Mouse (Mus musculus) stomach, embryonic 15.5 days (tissue): ENCODE measurements around the gene Palm. TPM values are rescaled to one million over a fixed set of nuclear protein-coding genes. Genes with fewer than 3 reads are reported as not detected.

Experiments used
- ATAC-seq: fragments of 200-750 bp; cut with Nextera tagmentation; 2 replicates; pipeline ENCODE4 v1.8.0; 2017; ENCODE audit warnings: low read depth, moderate number of reproducible peaks, moderate TSS enrichment; ENCODE audit not compliant: insufficient read depth, low FRiP score
- H3K27ac ChIP-seq: fragments of 300-500 bp; sonication (generic); 2 replicates; pipeline ENCODE4 v1.5.1; 2015; ENCODE audit warnings: mild to moderate bottlenecking, inconsistent platforms
- H3K27me3 ChIP-seq: fragments of 300-500 bp; sonication (generic); replicated peaks from 2 replicates; pipeline ENCODE4 v1.6.1; 2015; ENCODE audit warnings: inconsistent platforms
- H3K36me3 ChIP-seq: fragments of 300-500 bp; sonication (generic); 2 replicates; pipeline ENCODE4 v1.6.1; 2015; ENCODE audit warnings: inconsistent platforms
- H3K4me1 ChIP-seq: fragments of 300-500 bp; sonication (generic); 2 replicates; pipeline ENCODE4 v1.6.1; 2015; ENCODE audit warnings: inconsistent platforms
- H3K4me2 ChIP-seq: fragments of 300-500 bp; sonication (generic); 2 replicates; pipeline ENCODE4 v1.6.1; 2015; ENCODE audit warnings: mild to moderate bottlenecking, inconsistent platforms
- H3K4me3 ChIP-seq: fragments of 300-500 bp; sonication (generic); replicated peaks from 2 replicates; pipeline ENCODE4 v1.5.1; 2015; ENCODE audit warnings: inconsistent platforms
- H3K9ac ChIP-seq: fragments of 300-500 bp; sonication (generic); 2 replicates; pipeline ENCODE4 v1.6.1; 2015; ENCODE audit warnings: inconsistent platforms
- H3K9me3 ChIP-seq: fragments of 300-500 bp; sonication (generic); 2 replicates; pipeline ENCODE4 v1.6.1; 2016; ENCODE audit warnings: inconsistent platforms
- WGBS: fragments of 180-500 bp; shearing (Covaris S2); methylation state at CpG from one replicate; pipeline ENCODE4 v1.1.7; 2015; 5-methylcytosine and 5-hydroxymethylcytosine counted together
- polyA plus RNA-seq: library from polyadenylated mRNA; unstranded; fragments of >200 nt; fragmentation: Nextera tagmentation; extraction: Ambion mirVana; gene quantifications from 2 replicates; pipeline ENCODE4 v1.2.1, GENCODE M21; 2015

The Palm gene
- polyA plus RNA-seq, 1 experiment from 2014 or later: 54.1 TPM

- Histone ChIP-seq H3K36me3 (peaks cover 6% of the 10 kb centered on the region), H3K4me2 (peak within 1 kb of the TSS; percentile 90), H3K4me1 (peaks cover 50% of the 10 kb centered on the region), H3K27ac (peak within 1 kb of the TSS; percentile 100), H3K4me3 (peak within 1 kb of the TSS; percentile 96), H3K9me3 (no peaks in the 10 kb centered on the region), H3K27me3 (no peaks in the 10 kb centered on the region), H3K9ac (peak within 1 kb of the TSS; percentile 99)
- WGBS: under 1% methylated on average over 75 of the region's 75 CpGs
- ATAC-seq: peak; percentile 91
These were observed 60.8 kb downstream of the Palm start, which contains the start of gene Ptbp1 for GRCm38 (mm10) chr10:79853860-79854795. Gene Ptbp1, plus strand, starts transcription at chr10:79854427.

DNA sequence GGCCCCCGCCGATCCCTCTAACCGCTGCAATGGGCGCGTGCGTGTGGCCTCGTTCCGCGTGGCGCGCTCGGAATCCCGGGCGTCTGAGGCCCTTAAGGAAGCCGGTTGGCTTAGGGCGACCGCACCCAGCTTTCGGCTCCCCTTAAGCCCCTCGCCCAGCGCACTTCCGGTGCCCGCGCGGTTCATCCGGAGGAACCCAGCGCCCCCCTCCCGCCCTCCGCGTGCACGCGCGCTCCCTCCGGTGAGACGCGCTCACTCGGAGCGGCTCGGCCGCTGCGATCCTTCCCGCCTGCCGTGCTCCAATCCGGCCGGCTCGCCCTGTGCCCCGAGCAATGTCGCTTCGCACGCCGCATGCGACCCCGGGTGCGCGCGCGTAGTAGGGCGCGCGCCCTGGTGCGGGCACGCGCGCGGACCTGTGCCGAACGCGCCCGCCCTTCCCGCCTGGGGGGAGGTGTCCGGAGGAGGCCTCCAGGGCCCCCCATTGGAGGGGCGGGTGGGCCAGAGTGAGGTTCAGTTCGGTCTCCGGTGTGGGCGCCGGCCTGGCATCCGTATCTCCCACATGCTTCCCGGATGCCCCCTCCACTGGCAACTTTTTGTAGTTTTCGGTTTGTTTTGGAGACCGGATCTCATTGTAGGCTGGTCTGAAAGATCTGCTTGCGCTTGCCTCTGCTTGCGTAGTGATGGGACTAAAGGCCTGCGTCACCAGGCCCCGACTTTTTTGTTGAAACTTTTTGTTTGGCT lies 61.6 kb downstream of the Palm start:
- peak overlapping the region; percentile 100 for H3K27ac ChIP-seq
- under 1% methylated on average over 82 of the region's 83 CpGs for WGBS
- H3K4me1 ChIP-seq: peaks cover 54% of the 10 kb centered on the region
- H3K4me2 ChIP-seq: peak overlapping the region; percentile 90
- no peaks in the 10 kb centered on the region for H3K27me3 ChIP-seq
- peaks cover 14% of the 10 kb centered on the region for H3K36me3 ChIP-seq
- H3K9ac ChIP-seq: peak overlapping the region; percentile 99
- no peak for ATAC-seq
- H3K4me3 ChIP-seq: peak overlapping the region; percentile 96
- no peaks in the 10 kb centered on the region for H3K9me3 ChIP-seq

GRCm38 (mm10) chr10:79855558-79856184 lies 62.3 kb downstream of the Palm start:
- Histone ChIP-seq H3K27me3 (no peaks in the 10 kb centered on the region), H3K4me2 (peak overlapping the region; percentile 90), H3K4me1 (peaks cover 58% of the 10 kb centered on the region), H3K4me3 (peak overlapping the region; percentile 96), H3K9me3 (no peaks in the 10 kb centered on the region), H3K36me3 (peaks cover 21% of the 10 kb centered on the region), H3K9ac (peak overlapping the region; percentile 99; the same call in 1 of the 2 replicates), H3K27ac (peak overlapping the region; percentile 100)
- ATAC-seq: no peak
- WGBS: 2% methylated on average over 10 of the region's 10 CpGs

DNA sequence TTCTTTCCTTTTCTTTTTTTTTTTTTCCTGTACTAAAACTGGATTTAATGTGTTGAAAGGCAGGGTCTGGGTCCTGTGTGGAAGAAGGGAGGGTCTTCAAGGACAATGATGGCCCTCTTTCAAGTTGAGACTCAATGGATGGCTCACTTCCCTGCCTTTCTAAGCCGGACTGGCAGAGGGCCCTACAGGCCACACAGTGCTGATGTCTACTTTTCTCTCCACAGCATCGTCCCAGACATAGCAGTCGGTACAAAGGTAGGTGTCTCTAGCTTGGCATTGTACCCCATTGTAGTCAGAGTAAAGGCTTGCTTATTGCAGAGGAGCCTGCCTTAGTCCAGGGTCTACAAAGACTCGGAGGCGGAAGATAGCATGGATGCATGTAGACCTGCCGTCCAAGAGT lies 62.9 kb downstream of the Palm start:
- Histone ChIP-seq H3K36me3 (peaks cover 28% of the 10 kb centered on the region), H3K4me2 (peak overlapping the region; percentile 90), H3K27ac (peak overlapping the region; percentile 100), H3K4me1 (peaks cover 59% of the 10 kb centered on the region), H3K9ac (peak overlapping the region; percentile 99), H3K9me3 (no peaks in the 10 kb centered on the region), H3K27me3 (no peaks in the 10 kb centered on the region), H3K4me3 (peak overlapping the region; percentile 96)
- no peak for ATAC-seq
- 26% methylated on average over 6 of the region's 6 CpGs for WGBS

DNA sequence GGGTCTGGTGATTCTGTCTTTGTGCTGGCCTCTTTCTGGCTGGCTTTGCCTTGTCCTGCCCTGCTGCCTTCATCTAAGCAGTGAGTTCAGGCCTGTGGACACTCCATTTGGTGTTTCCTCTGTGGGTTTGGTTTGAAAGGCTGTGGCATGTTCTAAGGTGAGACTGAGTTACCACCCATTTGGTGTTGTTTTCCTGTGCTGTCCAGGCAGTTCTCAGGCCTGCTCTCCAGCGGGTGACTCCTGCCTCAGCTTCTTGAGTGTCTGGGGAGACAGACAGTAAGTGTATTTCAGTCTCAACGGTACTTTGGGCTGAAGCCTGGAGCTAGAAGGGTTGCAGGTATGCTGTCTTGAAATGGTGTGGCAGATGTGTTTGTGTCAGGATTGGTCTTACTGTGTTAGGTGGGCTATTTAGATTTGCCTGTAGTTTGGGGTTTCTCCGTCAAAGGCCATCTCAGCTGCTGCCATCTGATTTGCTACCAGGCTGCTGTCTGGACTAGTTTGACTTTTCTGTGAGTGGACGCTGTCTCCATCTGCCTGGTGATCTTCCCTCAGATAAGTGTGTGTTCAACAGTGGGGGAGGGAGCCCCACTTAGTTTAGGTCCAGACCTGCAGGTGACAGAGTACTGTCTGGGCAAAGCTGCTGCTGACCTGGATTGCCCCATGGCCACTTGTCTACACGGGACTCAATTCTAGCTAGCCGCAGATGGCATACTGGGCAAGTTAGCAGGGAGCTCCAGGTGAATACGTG lies 63.5 kb downstream of the Palm start:
- H3K27me3 ChIP-seq: no peaks in the 10 kb centered on the region
- no peak for ATAC-seq
- H3K9ac ChIP-seq: peak overlapping the region; percentile 99; the same call in 1 of the 2 replicates
- H3K4me3 ChIP-seq: peak overlapping the region; percentile 96
- H3K4me1 ChIP-seq: peaks cover 53% of the 10 kb centered on the region
- H3K4me2 ChIP-seq: peak overlapping the region; percentile 90
- H3K9me3 ChIP-seq: no peaks in the 10 kb centered on the region
- H3K36me3 ChIP-seq: peaks cover 34% of the 10 kb centered on the region
- H3K27ac ChIP-seq: peak overlapping the region; percentile 100
- WGBS: 20% methylated on average over 7 of the region's 7 CpGs

- H3K4me1 ChIP-seq: peaks cover 47% of the 10 kb centered on the region
- H3K4me3 ChIP-seq: peak overlapping the region; percentile 96
- peak overlapping the region; percentile 90 for H3K4me2 ChIP-seq
- H3K27me3 ChIP-seq: no peaks in the 10 kb centered on the region
- H3K36me3 ChIP-seq: peaks cover 38% of the 10 kb centered on the region
- H3K9ac ChIP-seq: peak overlapping the region; percentile 11; the same call in 1 of the 2 replicates
- ATAC-seq: no peak
- H3K27ac ChIP-seq: peak overlapping the region; percentile 100
- no peaks in the 10 kb centered on the region for H3K9me3 ChIP-seq
- 8% methylated on average over 4 of the region's 4 CpGs for WGBS
These were observed 64.1 kb downstream of the Palm start for GRCm38 (mm10) chr10:79857452-79857811.

GRCm38 (mm10) chr10:79857894-79858293 lies 64.5 kb downstream of the Palm start:
- Histone ChIP-seq H3K27me3 (no peaks in the 10 kb centered on the region), H3K9me3 (no peaks in the 10 kb centered on the region), H3K27ac (peak overlapping the region; percentile 100), H3K4me3 (peak overlapping the region; percentile 96), H3K4me1 (peaks cover 43% of the 10 kb centered on the region), H3K36me3 (peaks cover 43% of the 10 kb centered on the region), H3K4me2 (peak overlapping the region; percentile 90), H3K9ac (no peak overlapping the region)
- WGBS: 38% methylated on average over 2 of the region's 2 CpGs
- ATAC-seq: no peak

- Histone ChIP-seq H3K36me3 (peaks cover 48% of the 10 kb centered on the region), H3K9ac (no peak overlapping the region; the same call in 1 of the 2 replicates), H3K9me3 (no peaks in the 10 kb centered on the region), H3K27ac (peak overlapping the region; percentile 100), H3K4me1 (peaks cover 40% of the 10 kb centered on the region), H3K27me3 (no peaks in the 10 kb centered on the region), H3K4me2 (peak overlapping the region; percentile 90), H3K4me3 (peak overlapping the region; percentile 96)
- no peak for ATAC-seq
- WGBS: 41% methylated on average over 17 of the region's 17 CpGs
These were observed 65.2 kb downstream of the Palm start for GRCm38 (mm10) chr10:79858416-79859074.

GRCm38 (mm10) chr10:79859116-79859515 lies 65.7 kb downstream of the Palm start:
- no peak overlapping the region for H3K4me3 ChIP-seq
- no peak overlapping the region for H3K27ac ChIP-seq
- no peak overlapping the region for H3K4me2 ChIP-seq
- H3K9ac ChIP-seq: no peak overlapping the region
- H3K9me3 ChIP-seq: no peaks in the 10 kb centered on the region
- no peaks in the 10 kb centered on the region for H3K27me3 ChIP-seq
- H3K4me1 ChIP-seq: peaks cover 40% of the 10 kb centered on the region
- WGBS: 74% methylated on average over 11 of the region's 11 CpGs
- peaks cover 50% of the 10 kb centered on the region for H3K36me3 ChIP-seq
- ATAC-seq: no peak

- Histone ChIP-seq H3K9ac (no peak overlapping the region), H3K4me3 (no peak overlapping the region), H3K4me2 (no peak overlapping the region), H3K36me3 (peaks cover 59% of the 10 kb centered on the region), H3K4me1 (peaks cover 42% of the 10 kb centered on the region), H3K27me3 (no peaks in the 10 kb centered on the region), H3K9me3 (no peaks in the 10 kb centered on the region), H3K27ac (no peak overlapping the region)
- no peak for ATAC-seq
- WGBS: 91% methylated on average over 26 of the region's 26 CpGs
These were observed 66.9 kb downstream of the Palm start for GRCm38 (mm10) chr10:79860079-79860911.
